Mouse (Mus musculus): Measurements from ENCODE around the gene Olfr167. TPM values are rescaled to one million over a fixed set of nuclear protein-coding genes. Genes with fewer than 3 reads are reported as not detected.

Gene Olfr167
- total and polyA plus RNA-seq, 2 experiments from 2014 or later = not detected

GRCm38 (mm10) chr16:19464365-19464764 is 57.7 kb downstream of the Olfr167 start:
- no peak overlapping the region for H3K4me3 ChIP-seq (ENCODE audit: low read depth, low read length)
- no peaks in the 10 kb centered on the region for H3K27me3 ChIP-seq (ENCODE audit: insufficient read depth, low read length)
- H3K4me2 ChIP-seq (ENCODE audit: low read depth, low read length, poor library complexity, severe bottlenecking) = no peak overlapping the region
- DNase-seq (ENCODE audit: low spot score) = no peak
- no peaks in the 10 kb centered on the region for H3K36me3 ChIP-seq (ENCODE audit: insufficient read depth, low read length)
- H3K9ac ChIP-seq (replicated peaks; ENCODE audit: low read length, poor library complexity, severe bottlenecking) = no peak overlapping the region
- TF ChIP-seq CTCF (IDR thresholded peaks at IDR 0.05) = no peak
- WGBS = 83% methylated on average over 1 of the region's 1 CpGs
- H3K27ac ChIP-seq (ENCODE audit: low read depth, low read length) = no peak overlapping the region
- H3K9me3 ChIP-seq (ENCODE audit: low read length) = 0 out of 2 replicates have a peak, but pooled peaks cover under 1% of the 10 kb centered on the region
- H3K4me1 ChIP-seq (ENCODE audit: insufficient read depth, low read length) = no peaks in the 10 kb centered on the region
- ATAC-seq (ENCODE audit: low FRiP score) = no peak

Other genes starting within 250 kb of the Olfr167 start
- not detected in 2 replicates for gene Olfr164, start 208.2 kb downstream of the Olfr167 start, total RNA-seq (2014; rRNA removed)
- not detected in 2 replicates for gene Olfr164, start 208.2 kb downstream of the Olfr167 start, polyA plus RNA-seq (2015; fragmentation: Nextera tagmentation; extraction: Ambion mirVana)
- gene Olfr165, start 99.1 kb downstream of the Olfr167 start, total RNA-seq (2014; rRNA removed) = not detected in 2 replicates
- gene Olfr165, start 99.1 kb downstream of the Olfr167 start, polyA plus RNA-seq (2015; fragmentation: Nextera tagmentation; extraction: Ambion mirVana) = not detected in 2 replicates
- not detected in 2 replicates for gene Olfr166, start 38.6 kb downstream of the Olfr167 start, total RNA-seq (2014; rRNA removed)
- gene Olfr166, start 38.6 kb downstream of the Olfr167 start, polyA plus RNA-seq (2015; fragmentation: Nextera tagmentation; extraction: Ambion mirVana) = not detected in 2 replicates
- not detected in 2 replicates for gene Olfr168, start 13.3 kb upstream of the Olfr167 start, total RNA-seq (2014; rRNA removed)
- gene Olfr168, start 13.3 kb upstream of the Olfr167 start, polyA plus RNA-seq (2015; fragmentation: Nextera tagmentation; extraction: Ambion mirVana) = not detected in 2 replicates
- gene Olfr169, start 49.5 kb upstream of the Olfr167 start, total RNA-seq (2014; rRNA removed) = not detected in 2 replicates
- not detected in 2 replicates for gene Olfr169, start 49.5 kb upstream of the Olfr167 start, polyA plus RNA-seq (2015; fragmentation: Nextera tagmentation; extraction: Ambion mirVana)
- gene Olfr170, start 89.6 kb upstream of the Olfr167 start, total RNA-seq (2014; rRNA removed) = not detected in 2 replicates
- not detected in 2 replicates for gene Olfr170, start 89.6 kb upstream of the Olfr167 start, polyA plus RNA-seq (2015; fragmentation: Nextera tagmentation; extraction: Ambion mirVana)
- gene Olfr171, start 107.7 kb upstream of the Olfr167 start, total RNA-seq (2014; rRNA removed) = not detected in 2 replicates
- not detected in 2 replicates for gene Olfr171, start 107.7 kb upstream of the Olfr167 start, polyA plus RNA-seq (2015; fragmentation: Nextera tagmentation; extraction: Ambion mirVana)
- gene Lamp3, start 184.1 kb upstream of the Olfr167 start, total RNA-seq (2014; rRNA removed) = not detected in 2 replicates
- gene Lamp3, start 184.1 kb upstream of the Olfr167 start, polyA plus RNA-seq (2015; fragmentation: Nextera tagmentation; extraction: Ambion mirVana) = 0.05 TPM in 1 of 2 replicates, not detected in the other
- gene B3gnt5, start 237.9 kb upstream of the Olfr167 start, total RNA-seq (2014; rRNA removed) = 32.9 and 42.6 TPM in 2 replicates
- gene B3gnt5, start 237.9 kb upstream of the Olfr167 start, polyA plus RNA-seq (2015; fragmentation: Nextera tagmentation; extraction: Ambion mirVana) = 23.9 and 27.2 TPM in 2 replicates

Data from midbrain, postnatal 0 days (tissue).